Mouse (Mus musculus): ENCODE results near the gene Ascc1. TPM values are rescaled to one million over a fixed set of nuclear protein-coding genes. Genes with fewer than 3 reads are reported as not detected.

Gene Ascc1
- total and polyA plus RNA-seq, 2 experiments from 2014 or later, result 20.0 to 50.5 TPM

DNA sequence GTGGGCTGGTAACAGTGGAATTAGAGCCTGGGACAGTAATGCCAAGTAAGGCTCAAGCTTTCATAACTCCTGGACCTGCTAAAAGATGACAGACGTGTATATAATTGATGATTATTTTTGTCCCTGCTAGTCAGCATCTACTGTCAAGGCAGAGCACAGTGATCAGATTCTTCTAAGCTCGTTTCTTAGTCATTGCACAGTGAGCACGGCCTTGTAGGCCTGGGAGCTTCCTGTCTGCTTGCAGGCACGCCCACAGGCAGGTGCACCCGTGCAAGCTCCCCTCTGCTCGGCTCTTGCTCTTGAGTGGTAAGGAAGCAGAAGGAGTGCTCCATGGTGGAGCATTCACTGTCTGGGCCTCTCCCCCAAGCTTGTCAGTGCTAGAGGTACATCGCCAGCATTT lies 25.6 kb downstream of the Ascc1 start:
- no peak overlapping the region for H3K9ac ChIP-seq
- H3K4me3 ChIP-seq (ENCODE audit: low read depth, low read length), result no peak overlapping the region
- no peak overlapping the region for H3K4me2 ChIP-seq (ENCODE audit: low read depth)
- H3K36me3 ChIP-seq (ENCODE audit: insufficient read depth), result no peaks in the 10 kb centered on the region
- H3K4me1 ChIP-seq (ENCODE audit: insufficient read depth), result peaks cover 21% of the 10 kb centered on the region; the same call in 1 of the 2 replicates
- peak overlapping the region; percentile 9; the same call in 1 of the 2 replicates for H3K27ac ChIP-seq (ENCODE audit: low read depth, low read length)
- DNase-seq (no peak), ATAC-seq (no peak)
- WGBS, result 67% methylated on average over 7 of the region's 7 CpGs
- TF ChIP-seq CTCF (IDR thresholded peaks at IDR 0.05; ENCODE audit: low read depth), result no peak
- no peaks in the 10 kb centered on the region for H3K9me3 ChIP-seq (ENCODE audit: low read length)
- no peaks in the 10 kb centered on the region for H3K27me3 ChIP-seq (ENCODE audit: insufficient read depth, low read length)

GRCm38 (mm10) chr10:60028979-60029378 lies 26.4 kb downstream of the Ascc1 start:
- ATAC-seq, result no peak
- Histone ChIP-seq H3K4me3 (ENCODE audit: low read depth, low read length) (no peak overlapping the region), H3K4me1 (ENCODE audit: insufficient read depth) (peaks cover 21% of the 10 kb centered on the region; the same call in 1 of the 2 replicates), H3K36me3 (ENCODE audit: insufficient read depth) (no peaks in the 10 kb centered on the region), H3K27ac (ENCODE audit: low read depth, low read length) (no peak overlapping the region), H3K9ac (no peak overlapping the region), H3K4me2 (ENCODE audit: low read depth) (no peak overlapping the region), H3K27me3 (ENCODE audit: insufficient read depth, low read length) (no peaks in the 10 kb centered on the region), H3K9me3 (ENCODE audit: low read length) (no peaks in the 10 kb centered on the region)
- 28% methylated on average over 7 of the region's 7 CpGs for WGBS
- no peak for TF ChIP-seq CTCF (IDR thresholded peaks at IDR 0.05; ENCODE audit: low read depth)
- peak; percentile 52 for DNase-seq

DNA sequence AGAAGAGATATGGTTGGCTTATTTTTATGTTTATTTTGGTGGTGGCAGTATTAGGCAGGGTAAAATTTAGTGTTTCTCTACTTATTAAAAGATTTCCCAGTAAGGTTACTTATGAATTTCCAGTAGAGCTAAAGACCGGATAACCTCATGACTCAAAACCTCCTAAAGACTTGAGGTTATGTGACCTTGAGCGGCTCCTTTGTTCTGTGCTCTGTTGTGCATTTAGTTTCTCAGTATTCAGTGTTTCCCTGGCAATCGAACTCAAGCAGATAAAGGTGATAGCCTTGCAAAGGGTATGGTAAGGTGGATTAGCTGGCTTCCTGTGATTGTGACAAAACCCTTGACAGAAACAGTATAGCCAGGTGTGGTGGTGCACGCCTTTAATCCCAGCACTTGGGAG lies 26.8 kb downstream of the Ascc1 start:
- Histone ChIP-seq H3K36me3 (ENCODE audit: insufficient read depth) (no peaks in the 10 kb centered on the region), H3K9ac (no peak overlapping the region), H3K4me1 (ENCODE audit: insufficient read depth) (peaks cover 21% of the 10 kb centered on the region; the same call in 1 of the 2 replicates), H3K27ac (ENCODE audit: low read depth, low read length) (no peak overlapping the region), H3K4me2 (ENCODE audit: low read depth) (no peak overlapping the region), H3K4me3 (ENCODE audit: low read depth, low read length) (no peak overlapping the region), H3K9me3 (ENCODE audit: low read length) (no peaks in the 10 kb centered on the region), H3K27me3 (ENCODE audit: insufficient read depth, low read length) (no peaks in the 10 kb centered on the region)
- WGBS, result 75% methylated on average over 4 of the region's 4 CpGs
- DNase-seq, result no peak
- ATAC-seq, result no peak
- TF ChIP-seq CTCF (IDR thresholded peaks at IDR 0.05; ENCODE audit: low read depth), result no peak

GRCm38 (mm10) chr10:60031562-60031961 lies 29.0 kb downstream of the Ascc1 start:
- Histone ChIP-seq H3K4me1 (ENCODE audit: insufficient read depth) (peaks cover 21% of the 10 kb centered on the region; the same call in 1 of the 2 replicates), H3K4me2 (ENCODE audit: low read depth) (no peak overlapping the region), H3K27ac (ENCODE audit: low read depth, low read length) (0 out of 2 replicates have a peak overlapping the region, but pooled peaks have one; percentile 17), H3K36me3 (ENCODE audit: insufficient read depth) (no peaks in the 10 kb centered on the region), H3K9me3 (ENCODE audit: low read length) (no peaks in the 10 kb centered on the region), H3K9ac (no peak overlapping the region), H3K4me3 (ENCODE audit: low read depth, low read length) (no peak overlapping the region), H3K27me3 (ENCODE audit: insufficient read depth, low read length) (no peaks in the 10 kb centered on the region)
- DNase-seq, result no peak
- no peak for TF ChIP-seq CTCF (IDR thresholded peaks at IDR 0.05; ENCODE audit: low read depth)
- no peak for ATAC-seq
- WGBS, result 74% methylated on average over 8 of the region's 8 CpGs

DNA sequence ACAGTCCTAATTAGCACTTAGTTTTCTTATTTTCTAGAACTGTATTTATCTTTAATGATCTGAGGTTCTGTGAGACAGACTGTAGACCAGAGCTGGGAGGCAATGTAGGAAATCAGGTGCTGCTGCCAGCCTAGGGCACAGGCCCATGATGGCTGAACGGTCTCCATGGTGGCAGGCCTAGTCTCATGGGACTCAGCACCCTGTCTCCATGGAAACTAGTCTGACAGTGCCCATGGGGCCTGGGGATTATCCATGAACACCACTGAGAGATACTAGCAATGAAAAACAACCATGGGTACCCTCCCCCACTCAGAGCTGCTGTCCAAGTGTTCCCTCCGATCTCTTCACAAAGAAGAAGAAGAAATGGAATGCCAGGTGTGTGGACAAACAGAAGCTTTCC lies 29.4 kb downstream of the Ascc1 start:
- ATAC-seq (peak; percentile 44), DNase-seq (peak; percentile 38)
- peaks cover 21% of the 10 kb centered on the region; the same call in 1 of the 2 replicates for H3K4me1 ChIP-seq (ENCODE audit: insufficient read depth)
- peak overlapping the region; percentile 36; the same call in 1 of the 2 replicates for H3K27ac ChIP-seq (ENCODE audit: low read depth, low read length)
- no peak overlapping the region for H3K4me3 ChIP-seq (ENCODE audit: low read depth, low read length)
- 34% methylated on average over 2 of the region's 2 CpGs for WGBS
- TF ChIP-seq CTCF (IDR thresholded peaks at IDR 0.05; ENCODE audit: low read depth), result no peak
- no peaks in the 10 kb centered on the region for H3K27me3 ChIP-seq (ENCODE audit: insufficient read depth, low read length)
- no peaks in the 10 kb centered on the region for H3K9me3 ChIP-seq (ENCODE audit: low read length)
- H3K9ac ChIP-seq, result no peak overlapping the region
- H3K36me3 ChIP-seq (ENCODE audit: insufficient read depth), result no peaks in the 10 kb centered on the region
- H3K4me2 ChIP-seq (ENCODE audit: low read depth), result no peak overlapping the region

DNA sequence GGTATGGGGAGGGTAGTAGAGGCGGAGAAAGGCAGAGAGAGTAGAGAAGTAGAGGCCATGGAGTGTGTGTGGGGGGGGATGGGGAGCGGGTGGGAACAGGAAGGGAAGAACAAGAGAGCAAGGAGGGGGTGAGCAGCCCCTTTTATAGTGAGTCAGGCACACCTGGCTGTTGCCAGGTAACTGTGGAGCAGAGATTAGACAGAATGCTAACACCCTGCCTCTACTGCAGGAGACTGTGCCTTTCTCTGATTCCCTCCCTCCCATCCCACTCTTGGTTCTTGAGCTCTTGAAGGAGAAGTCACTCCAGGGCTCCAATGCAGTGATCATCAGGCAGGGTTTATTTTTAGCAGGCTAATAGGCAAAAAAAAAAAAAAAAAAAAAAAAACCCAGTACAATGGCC lies 30.0 kb downstream of the Ascc1 start:
- Histone ChIP-seq H3K27me3 (ENCODE audit: insufficient read depth, low read length) (no peaks in the 10 kb centered on the region), H3K4me1 (ENCODE audit: insufficient read depth) (peaks cover 14% of the 10 kb centered on the region; the same call in 1 of the 2 replicates), H3K9ac (no peak overlapping the region), H3K4me2 (ENCODE audit: low read depth) (no peak overlapping the region), H3K27ac (ENCODE audit: low read depth, low read length) (0 out of 2 replicates have a peak overlapping the region, but pooled peaks have one; percentile 36), H3K4me3 (ENCODE audit: low read depth, low read length) (no peak overlapping the region), H3K9me3 (ENCODE audit: low read length) (no peaks in the 10 kb centered on the region), H3K36me3 (ENCODE audit: insufficient read depth) (no peaks in the 10 kb centered on the region)
- peak; percentile 39 for DNase-seq
- WGBS, result 57% methylated on average over 2 of the region's 2 CpGs
- no peak for TF ChIP-seq CTCF (IDR thresholded peaks at IDR 0.05; ENCODE audit: low read depth)
- peak; percentile 86 for ATAC-seq

GRCm38 (mm10) chr10:60033064-60033463 lies 30.5 kb downstream of the Ascc1 start:
- no peaks in the 10 kb centered on the region for H3K36me3 ChIP-seq (ENCODE audit: insufficient read depth)
- whole genome bisulfite sequencing, result 40% methylated on average over 5 of the region's 5 CpGs
- peak overlapping the region; percentile 47; the same call in 1 of the 2 replicates for H3K27ac ChIP-seq (ENCODE audit: low read depth, low read length)
- no peak overlapping the region for H3K4me3 ChIP-seq (ENCODE audit: low read depth, low read length)
- no peak for TF ChIP-seq CTCF (IDR thresholded peaks at IDR 0.05; ENCODE audit: low read depth)
- H3K27me3 ChIP-seq (ENCODE audit: insufficient read depth, low read length), result no peaks in the 10 kb centered on the region
- DNase-seq, result no peak
- no peak overlapping the region for H3K4me2 ChIP-seq (ENCODE audit: low read depth)
- no peak overlapping the region for H3K9ac ChIP-seq
- no peaks in the 10 kb centered on the region for H3K9me3 ChIP-seq (ENCODE audit: low read length)
- ATAC-seq, result no peak; the same call in 1 of the 2 replicates
- peaks cover 10% of the 10 kb centered on the region; the same call in 1 of the 2 replicates for H3K4me1 ChIP-seq (ENCODE audit: insufficient read depth)
